Mouse (Mus musculus) right cerebral cortex, adult 18-20 months (tissue): ENCODE results near the gene Slc25a23.

Experiments
- DNase-seq: peaks from one replicate; pipeline ENCODE4 v3.0.0; 2022; ENCODE audit warnings: mixed read lengths

The Slc25a23 gene

GRCm38 (mm10) chr17:57059486-57059977 is at the start of gene Slc25a23:
Gene Slc25a23, minus strand, starts transcription at chr17:57059863.
- DNase-seq, result peak; percentile 82

GRCm38 (mm10) chr17:57108666-57109171 is 49.1 kb upstream of the Slc25a23 start:
- no peak for DNase-seq

GRCm38 (mm10) chr17:57108040-57108665 is 48.5 kb upstream of the Slc25a23 start:
- no peak for DNase-seq

GRCm38 (mm10) chr17:57107064-57107463 is 47.4 kb upstream of the Slc25a23 start:
- no peak for DNase-seq

- no peak for DNase-seq
Observed at GRCm38 (mm10) chr17:57106035-57106368, 46.3 kb upstream of the Slc25a23 start.

- no peak for DNase-seq
Observed at GRCm38 (mm10) chr17:57105181-57106034, 45.7 kb upstream of the Slc25a23 start, which contains the start of gene Tnfsf9. Gene Tnfsf9, plus strand, starts transcription at chr17:57105325.

- DNase-seq, result no peak
Observed at GRCm38 (mm10) chr17:57104496-57104895, 44.8 kb upstream of the Slc25a23 start.

GRCm38 (mm10) chr17:57102276-57102675 is 42.6 kb upstream of the Slc25a23 start:
- DNase-seq, result no peak

- DNase-seq, result no peak
Observed at GRCm38 (mm10) chr17:57099629-57100325, 40.1 kb upstream of the Slc25a23 start.

GRCm38 (mm10) chr17:57098321-57098720 is 38.7 kb upstream of the Slc25a23 start:
- no peak for DNase-seq

GRCm38 (mm10) chr17:57096623-57096920 is 36.9 kb upstream of the Slc25a23 start:
- DNase-seq, result peak; percentile 79

GRCm38 (mm10) chr17:57095855-57096622 is 36.4 kb upstream of the Slc25a23 start:
- DNase-seq, result no peak

- no peak for DNase-seq
Observed at GRCm38 (mm10) chr17:57094222-57094621, 34.6 kb upstream of the Slc25a23 start.

- peak; percentile 91 for DNase-seq
Observed at GRCm38 (mm10) chr17:57087049-57087832, 27.6 kb upstream of the Slc25a23 start, which contains the start of gene Tubb4a. Gene Tubb4a, minus strand, starts transcription at chr17:57087782.

- DNase-seq, result no peak
Observed at GRCm38 (mm10) chr17:57085970-57086757, 26.5 kb upstream of the Slc25a23 start.

GRCm38 (mm10) chr17:57082481-57082880 is 22.8 kb upstream of the Slc25a23 start:
- DNase-seq, result no peak

GRCm38 (mm10) chr17:57081234-57081842 is 21.7 kb upstream of the Slc25a23 start:
- no peak for DNase-seq

- no peak for DNase-seq
Observed at GRCm38 (mm10) chr17:57079919-57080318, 20.3 kb upstream of the Slc25a23 start.

- DNase-seq, result no peak
Observed at GRCm38 (mm10) chr17:57078336-57078735, 18.7 kb upstream of the Slc25a23 start, which contains the start of gene Dennd1c. Gene Dennd1c, minus strand, starts transcription at chr17:57078514.

GRCm38 (mm10) chr17:57076916-57077315 is 17.3 kb upstream of the Slc25a23 start:
- DNase-seq, result no peak
